Mouse (Mus musculus) lung, postnatal 4 days (tissue): ENCODE data around the gene Hck.

Experiments
- DNase-seq, 2 experiments: peaks; one replicate each; pipeline ENCODE4 v3.0.0; 2021

The Hck gene

GRCm38 (mm10) chr2:153108313-153109264 is at the start of gene Hck:
Hck (plus strand) TSS chr2:153108468.
- DNase-seq = peak; percentile 84 to 85

GRCm38 (mm10) chr2:153060216-153060615 is 48.1 kb upstream of the Hck start:
- DNase-seq = no peak

- DNase-seq = no peak
Observed at GRCm38 (mm10) chr2:153063394-153063793, 44.9 kb upstream of the Hck start.

- no peak for DNase-seq
Observed at GRCm38 (mm10) chr2:153064190-153064970, 43.9 kb upstream of the Hck start.

GRCm38 (mm10) chr2:153065747-153066508 is 42.3 kb upstream of the Hck start, which contains the start of gene Ccm2l:
Ccm2l (plus strand) TSS chr2:153065955.
- DNase-seq = peak; percentile 74 to 81

- DNase-seq = no peak
Observed at GRCm38 (mm10) chr2:153066991-153067390, 41.3 kb upstream of the Hck start.

GRCm38 (mm10) chr2:153070762-153071490 is 37.3 kb upstream of the Hck start:
- DNase-seq = peak in 1 of 2 experiments; percentile 50

GRCm38 (mm10) chr2:153071491-153072184 is 36.6 kb upstream of the Hck start:
- no peak for DNase-seq

- no peak for DNase-seq
Observed at GRCm38 (mm10) chr2:153074651-153075050, 33.6 kb upstream of the Hck start.

GRCm38 (mm10) chr2:153075961-153076360 is 32.3 kb upstream of the Hck start:
- peak in 1 of 2 experiments; percentile 16 for DNase-seq

- DNase-seq = peak; percentile 63 to 83
Observed at GRCm38 (mm10) chr2:153080841-153081523, 27.3 kb upstream of the Hck start.

GRCm38 (mm10) chr2:153081866-153082265 is 26.4 kb upstream of the Hck start:
- DNase-seq = peak in 1 of 2 experiments; percentile 16

- DNase-seq = peak in 1 of 2 experiments; percentile 61
Observed at GRCm38 (mm10) chr2:153083275-153083674, 25.0 kb upstream of the Hck start.

- peak in 1 of 2 experiments; percentile 20 for DNase-seq
Observed at GRCm38 (mm10) chr2:153083824-153084223, 24.4 kb upstream of the Hck start.

- DNase-seq = peak; percentile 61 to 74
Observed at GRCm38 (mm10) chr2:153084261-153084976, 23.8 kb upstream of the Hck start.

GRCm38 (mm10) chr2:153085556-153085955 is 22.7 kb upstream of the Hck start:
- DNase-seq = peak in 1 of 2 experiments; percentile 8

- peak in 1 of 2 experiments; percentile 6 for DNase-seq
Observed at GRCm38 (mm10) chr2:153086166-153086565, 22.1 kb upstream of the Hck start.

- peak in 1 of 2 experiments; percentile 5 for DNase-seq
Observed at GRCm38 (mm10) chr2:153087091-153087490, 21.2 kb upstream of the Hck start.

- no peak for DNase-seq
Observed at GRCm38 (mm10) chr2:153089316-153089715, 19.0 kb upstream of the Hck start.
